Mouse (Mus musculus) stomach, postnatal 0 days (tissue): ENCODE results near the gene Ankrd11.

Experiments used
- CTCF ChIP-seq: IDR thresholded peaks from 2 replicates; pipeline ENCODE4 v1.5.1; 2016; ENCODE audit warnings: antibody characterized with exemption, low read depth, mild to moderate bottlenecking, moderate library complexity
- EP300 ChIP-seq: optimal IDR thresholded peaks from 2 replicates; pipeline ENCODE3; 2016; ENCODE audit warnings: antibody characterized with exemption

DNA sequence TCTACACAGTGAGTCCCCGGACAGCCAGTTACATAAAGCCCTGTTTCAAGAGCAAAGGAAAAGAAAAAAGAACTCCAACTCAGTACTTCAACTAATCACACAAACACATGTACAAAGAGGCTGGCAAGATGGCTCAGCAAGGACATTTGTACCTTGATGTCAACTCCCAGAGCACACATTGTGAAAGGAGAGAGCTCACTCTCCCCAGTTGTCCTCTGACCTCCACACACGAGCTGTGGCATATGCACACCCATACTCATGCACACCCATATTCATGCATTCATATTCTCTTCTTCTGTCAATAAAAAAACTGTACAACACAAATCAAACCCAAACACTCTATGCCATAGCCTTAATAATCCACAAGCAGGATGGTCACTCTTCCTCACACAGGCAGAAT is 21.2 kb downstream of the Ankrd11 start:
- TF ChIP-seq CTCF (no peak), EP300 (no peak)
